ENCODE assay signal across 16 mouse cellular contexts in genomic region chr13:99151121-99151520, GRCm38 (mm10). TPM values are rescaled to one million over a fixed set of nuclear protein-coding genes. Genes with fewer than 3 reads are reported as not detected.
DNase-seq lines count a peak whose midpoint lies in the region; ATAC-seq lines count a peak whose summit lies in the region.
"Had no signal": no experiment of that assay in that cellular context is flagged by ENCODE, and none has a peak within 500 bp of the region (broad histone marks: within the 10 kb centered on the region; RNA-seq: fewer than 3 reads in every experiment).

No protein-coding gene starts in this region.

- no peaks in the 10 kb centered on the region; the same call in 1 of the 2 replicates for H3K27me3 ChIP-seq in forebrain, embryonic 12.5 days
- H3K27me3 ChIP-seq in forebrain, embryonic 16.5 days (replicated peaks; ENCODE audit: control insufficient read depth, insufficient read depth, low read length), result 0 out of 2 replicates have a peak, but pooled peaks cover 2% of the 10 kb centered on the region
- H3K27me3 ChIP-seq in limb, embryonic 13.5 days, result peaks cover 16% of the 10 kb centered on the region
- H3K27me3 ChIP-seq in limb, embryonic 10.5 days (ENCODE audit: low read depth, poor library complexity, severe bottlenecking), result peaks cover 32% of the 10 kb centered on the region
- H3K27me3 ChIP-seq in embryonic facial prominence, embryonic 14.5 days (replicated peaks; ENCODE audit: control insufficient read depth, insufficient read depth, low read length), result no peaks in the 10 kb centered on the region
- H3K27me3 ChIP-seq: heart, embryonic 12.5 days; hindbrain, embryonic 15.5 days had no signal

- no peak for DNase-seq in limb, embryonic 10.5 days (ENCODE audit: low spot score)
- DNase-seq in 3T3-L1 (ENCODE audit: low read depth, low spot score), result peak; percentile 32
- DNase-seq in embryonic facial prominence, embryonic 14.5 days (ENCODE audit: low spot score), result peak; percentile 65
- DNase-seq in frontal cortex, postnatal 14 days (ENCODE audit: low spot score in 2 of 2), result no peak
- DNase-seq: cerebellum, adult 11-12 months; gastrocnemius, postnatal 36 days; thymus, postnatal 14 days had no signal

- H3K9me3 ChIP-seq in forebrain, embryonic 12.5 days, result no peaks in the 10 kb centered on the region
- H3K9me3 ChIP-seq in forebrain, embryonic 16.5 days (ENCODE audit: control insufficient read depth, low read length), result peaks cover 3% of the 10 kb centered on the region; the same call in 1 of the 2 replicates
- no peaks in the 10 kb centered on the region for H3K9me3 ChIP-seq in limb, embryonic 13.5 days
- no peaks in the 10 kb centered on the region for H3K9me3 ChIP-seq in limb, embryonic 10.5 days (replicated peaks)
- no peaks in the 10 kb centered on the region for H3K9me3 ChIP-seq in embryonic facial prominence, embryonic 14.5 days (ENCODE audit: control insufficient read depth, low read length)
- H3K9me3 ChIP-seq: G1E; heart, embryonic 12.5 days; hindbrain, embryonic 15.5 days had no signal

- H3K9ac ChIP-seq in forebrain, embryonic 12.5 days, result no peak overlapping the region
- no peak overlapping the region for H3K9ac ChIP-seq in forebrain, embryonic 16.5 days (replicated peaks; ENCODE audit: low read depth, low read length)
- H3K9ac ChIP-seq in limb, embryonic 13.5 days, result no peak overlapping the region
- H3K9ac ChIP-seq in embryonic facial prominence, embryonic 14.5 days (ENCODE audit: low read depth, low read length), result no peak overlapping the region
- H3K9ac ChIP-seq: heart, embryonic 12.5 days; hindbrain, embryonic 15.5 days; liver, embryonic 14.5 days had no signal

- ATAC-seq in forebrain, embryonic 12.5 days (ENCODE audit: low FRiP score), result 0 out of 2 replicates have a peak, but pooled peaks have one; percentile 39
- no peak; the same call in 1 of the 2 replicates for ATAC-seq in forebrain, embryonic 16.5 days
- peak; percentile 40; the same call in 1 of the 2 replicates for ATAC-seq in limb, embryonic 13.5 days (ENCODE audit: low FRiP score, low read depth)
- ATAC-seq in embryonic facial prominence, embryonic 14.5 days (ENCODE audit: low read depth), result peak; percentile 57; the same call in 1 of the 2 replicates
- no peak for ATAC-seq in megakaryocyte progenitor cell, adult 5-6 weeks (replicated peaks; ENCODE audit: poor library complexity)

- H3K27ac ChIP-seq in forebrain, embryonic 12.5 days, result no peak overlapping the region
- no peak overlapping the region for H3K27ac ChIP-seq in forebrain, embryonic 16.5 days (ENCODE audit: low read length)
- no peak overlapping the region for H3K27ac ChIP-seq in limb, embryonic 13.5 days
- H3K27ac ChIP-seq in limb, embryonic 10.5 days, result no peak overlapping the region
- H3K27ac ChIP-seq in embryonic facial prominence, embryonic 14.5 days (replicated peaks; ENCODE audit: low read depth, low read length), result no peak overlapping the region
- H3K27ac ChIP-seq: hindbrain, embryonic 15.5 days; liver, embryonic 14.5 days had no signal

- no peaks in the 10 kb centered on the region for H3K36me3 ChIP-seq in forebrain, embryonic 12.5 days (replicated peaks)
- no peaks in the 10 kb centered on the region for H3K36me3 ChIP-seq in forebrain, embryonic 16.5 days (ENCODE audit: control insufficient read depth, insufficient read depth)
- no peaks in the 10 kb centered on the region for H3K36me3 ChIP-seq in limb, embryonic 13.5 days
- H3K36me3 ChIP-seq in limb, embryonic 10.5 days, result no peaks in the 10 kb centered on the region
- no peaks in the 10 kb centered on the region for H3K36me3 ChIP-seq in embryonic facial prominence, embryonic 14.5 days (ENCODE audit: control insufficient read depth, insufficient read depth, low read length)
- H3K36me3 ChIP-seq: G1E; heart, embryonic 12.5 days; hindbrain, embryonic 15.5 days had no signal

- 35% methylated on average over 8 of the region's 8 CpGs for WGBS in forebrain, embryonic 12.5 days
- 33% methylated on average over 8 of the region's 8 CpGs for WGBS in forebrain, embryonic 16.5 days
- 25% methylated on average over 8 of the region's 8 CpGs for WGBS in limb, embryonic 13.5 days
- WGBS in limb, embryonic 10.5 days, result 54% methylated on average over 8 of the region's 8 CpGs
- 33% methylated on average over 8 of the region's 8 CpGs for WGBS in embryonic facial prominence, embryonic 14.5 days

- H3K4me1 ChIP-seq in forebrain, embryonic 12.5 days, result peaks cover 33% of the 10 kb centered on the region
- peaks cover 16% of the 10 kb centered on the region for H3K4me1 ChIP-seq in forebrain, embryonic 16.5 days (replicated peaks; ENCODE audit: control insufficient read depth, insufficient read depth, low read length)
- H3K4me1 ChIP-seq in limb, embryonic 13.5 days, result peaks cover 28% of the 10 kb centered on the region
- H3K4me1 ChIP-seq in limb, embryonic 10.5 days, result peaks cover 33% of the 10 kb centered on the region
- peaks cover 15% of the 10 kb centered on the region for H3K4me1 ChIP-seq in embryonic facial prominence, embryonic 14.5 days (ENCODE audit: control insufficient read depth, insufficient read depth, low read length)

- H3K4me2 ChIP-seq in forebrain, embryonic 12.5 days, result no peak overlapping the region
- H3K4me2 ChIP-seq in forebrain, embryonic 16.5 days (ENCODE audit: low read length), result no peak overlapping the region
- no peak overlapping the region for H3K4me2 ChIP-seq in limb, embryonic 13.5 days (replicated peaks)
- no peak overlapping the region for H3K4me2 ChIP-seq in embryonic facial prominence, embryonic 14.5 days (ENCODE audit: low read depth, low read length)
- H3K4me2 ChIP-seq: heart, embryonic 12.5 days; hindbrain, embryonic 15.5 days had no signal

- H3K4me3 ChIP-seq in forebrain, embryonic 12.5 days (replicated peaks), result no peak overlapping the region
- no peak overlapping the region for H3K4me3 ChIP-seq in forebrain, embryonic 16.5 days (replicated peaks; ENCODE audit: low read length)
- H3K4me3 ChIP-seq in limb, embryonic 13.5 days, result no peak overlapping the region
- no peak overlapping the region for H3K4me3 ChIP-seq in limb, embryonic 10.5 days
- H3K4me3 ChIP-seq in embryonic facial prominence, embryonic 14.5 days (ENCODE audit: low read depth, low read length), result no peak overlapping the region
- H3K4me3 ChIP-seq: heart, embryonic 12.5 days; hindbrain, embryonic 15.5 days had no signal

RNA-seq across cellular contexts. Expression of gene Zfp366, which starts 33.5 kb away (rescaled TPM):
- polyA plus RNA-seq in forebrain, embryonic 12.5 days (2016; fragmentation: Nextera tagmentation; extraction: Ambion mirVana), result 0.45 and 0.46 TPM in 2 replicates
- polyA plus RNA-seq in forebrain, embryonic 16.5 days (2015; fragmentation: Nextera tagmentation; extraction: Ambion mirVana), result 0.56 and 0.86 TPM in 2 replicates
- 0.52 and 0.56 TPM in 2 replicates for polyA plus RNA-seq in limb, embryonic 13.5 days (2015; fragmentation: Nextera tagmentation; extraction: Ambion mirVana)
- polyA plus RNA-seq in limb, embryonic 10.5 days (2016; fragmentation: Nextera tagmentation; extraction: Ambion mirVana), result 0.36 and 0.50 TPM in 2 replicates
- polyA plus RNA-seq in embryonic facial prominence, embryonic 14.5 days (2014; fragmentation: Nextera tagmentation; extraction: Ambion mirVana), result 0.99 and 1.2 TPM in 2 replicates
- total RNA-seq in megakaryocyte progenitor cell, adult 5-6 weeks (2015), result 0.17 and 0.57 TPM in 2 replicates
- total RNA-seq in megakaryocyte progenitor cell, adult 5-6 weeks (2017), result 0.10 and 0.29 TPM in 2 replicates
- polyA plus RNA-seq: C2C12, G1E had no signal

Comparison
In these comparisons a context has a peak if more than half of its experiments do, and no peak if none do; other contexts are left out.
1. ATAC-seq: peak in forebrain, embryonic 12.5 days (single experiment), limb, embryonic 13.5 days (single experiment) and embryonic facial prominence, embryonic 14.5 days (single experiment); none in forebrain, embryonic 16.5 days (single experiment) and megakaryocyte progenitor cell, adult 5-6 weeks (single experiment).
2. DNase-seq: peak in 3T3-L1 (single experiment) and embryonic facial prominence, embryonic 14.5 days (single experiment); none in limb, embryonic 10.5 days (single experiment) and frontal cortex, postnatal 14 days (0 of 2).